Mouse (Mus musculus): Measurements from ENCODE around the gene Whrn. TPM values are rescaled to one million over a fixed set of nuclear protein-coding genes. Genes with fewer than 3 reads are reported as not detected.

Gene Whrn
- polyA plus RNA-seq, 1 experiment from 2014 or later, result 1.1 TPM

DNA sequence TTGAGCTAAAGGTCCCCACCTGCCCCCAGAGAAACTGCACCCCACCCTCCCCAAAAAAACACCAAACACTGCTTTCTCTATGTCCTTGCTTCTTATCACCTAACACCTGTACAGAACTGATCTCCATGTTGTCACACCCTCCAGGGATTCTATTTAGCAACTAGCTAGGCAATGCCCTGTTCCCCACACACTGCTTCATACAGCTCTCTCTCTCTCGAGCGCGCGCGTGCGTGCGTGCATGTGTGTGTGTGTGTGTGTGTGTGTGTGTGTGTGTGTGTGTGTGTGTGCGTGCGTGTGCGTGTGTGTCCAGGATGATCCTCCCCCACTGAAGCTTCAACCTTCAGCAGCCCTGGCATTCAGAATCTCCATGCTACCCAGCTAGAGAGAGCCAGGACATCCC is 93.7 kb downstream of the Whrn start:
- Histone ChIP-seq H3K27me3 (replicated peaks) (no peaks in the 10 kb centered on the region), H3K9ac (peak overlapping the region; percentile 42; the same call in 1 of the 2 replicates), H3K4me2 (peak overlapping the region; percentile 51), H3K4me1 (peaks cover 87% of the 10 kb centered on the region), H3K4me3 (peak overlapping the region; percentile 38), H3K9me3 (replicated peaks) (no peaks in the 10 kb centered on the region), H3K27ac (peak overlapping the region; percentile 43; the same call in 1 of the 2 replicates), H3K36me3 (peaks cover 10% of the 10 kb centered on the region; the same call in 1 of the 2 replicates)
- 61% methylated on average over 10 of the region's 10 CpGs for WGBS (ENCODE audit: insufficient replicate concordance)
- peak; percentile 62 for ATAC-seq

DNA sequence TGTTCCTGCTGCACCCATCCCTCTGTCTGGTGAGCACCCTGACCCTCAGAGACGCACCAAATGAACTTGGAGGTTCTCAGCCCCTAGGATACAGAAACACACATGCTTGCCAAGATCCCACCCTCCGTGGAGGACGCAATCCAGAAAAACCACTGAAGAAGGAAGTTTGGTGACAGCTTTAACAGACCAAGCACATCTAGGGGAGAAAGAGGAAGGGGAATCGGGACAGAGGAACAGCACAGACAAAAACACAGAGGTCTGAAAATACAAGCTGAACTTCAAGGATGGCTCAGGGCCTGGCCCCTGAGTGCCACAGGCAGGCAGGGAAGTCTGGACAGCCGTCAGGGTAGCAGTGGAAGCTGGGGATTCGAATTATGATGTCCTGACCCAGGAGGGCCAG is 94.2 kb downstream of the Whrn start:
- H3K4me1 ChIP-seq, result peaks cover 83% of the 10 kb centered on the region
- no peak overlapping the region for H3K9ac ChIP-seq
- peaks cover 10% of the 10 kb centered on the region; the same call in 1 of the 2 replicates for H3K36me3 ChIP-seq
- H3K9me3 ChIP-seq (replicated peaks), result no peaks in the 10 kb centered on the region
- ATAC-seq, result no peak
- no peaks in the 10 kb centered on the region for H3K27me3 ChIP-seq (replicated peaks)
- H3K4me3 ChIP-seq, result no peak overlapping the region
- H3K27ac ChIP-seq, result peak overlapping the region; percentile 61
- H3K4me2 ChIP-seq, result peak overlapping the region; percentile 51
- 33% methylated on average over 6 of the region's 6 CpGs for WGBS (ENCODE audit: insufficient replicate concordance)

DNA sequence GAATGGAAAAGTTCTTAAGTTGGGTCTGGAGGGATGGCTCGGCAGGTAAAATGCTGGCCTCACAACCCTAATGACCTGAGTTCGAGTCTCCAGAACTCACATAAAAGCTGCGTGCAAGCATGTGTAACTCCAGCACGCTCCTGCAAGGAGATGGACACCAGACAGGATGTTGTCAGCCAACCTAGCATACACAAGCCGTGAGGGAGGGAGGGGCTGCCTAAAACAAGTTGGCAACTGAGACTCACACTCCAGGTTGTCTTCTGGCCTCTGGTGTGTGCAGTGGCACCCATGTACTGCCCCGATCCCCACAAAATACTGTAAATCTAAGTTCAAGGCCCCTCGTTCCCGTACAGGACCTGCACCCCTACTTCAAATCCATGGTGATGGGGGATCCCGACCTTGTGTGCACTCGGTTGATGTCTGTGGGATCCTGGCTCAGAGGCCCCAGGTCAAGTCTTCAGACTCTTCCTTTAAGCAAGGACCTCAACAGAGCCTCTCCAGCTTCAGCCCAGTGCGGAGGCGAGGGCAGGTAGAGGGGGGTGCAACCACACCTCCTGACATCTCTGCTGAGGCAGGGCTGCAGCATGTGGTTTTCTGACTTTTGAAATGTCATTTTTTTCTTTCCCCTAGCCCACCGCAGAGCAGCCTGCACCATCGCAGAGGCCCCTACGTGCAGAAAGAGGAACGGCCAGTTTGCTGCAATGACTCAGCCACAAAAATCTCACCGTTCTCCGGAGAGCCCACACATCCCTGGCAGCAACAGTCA is 95.1 kb downstream of the Whrn start:
- 47% methylated on average over 18 of the region's 18 CpGs for WGBS (ENCODE audit: insufficient replicate concordance)
- peak overlapping the region; percentile 51 for H3K4me2 ChIP-seq
- no peak overlapping the region for H3K9ac ChIP-seq
- H3K36me3 ChIP-seq, result peaks cover 10% of the 10 kb centered on the region; the same call in 1 of the 2 replicates
- ATAC-seq, result no peak
- H3K4me3 ChIP-seq, result no peak overlapping the region
- peaks cover 74% of the 10 kb centered on the region for H3K4me1 ChIP-seq
- no peaks in the 10 kb centered on the region for H3K9me3 ChIP-seq (replicated peaks)
- H3K27ac ChIP-seq, result peak overlapping the region; percentile 61; the same call in 1 of the 2 replicates
- H3K27me3 ChIP-seq (replicated peaks), result no peaks in the 10 kb centered on the region

DNA sequence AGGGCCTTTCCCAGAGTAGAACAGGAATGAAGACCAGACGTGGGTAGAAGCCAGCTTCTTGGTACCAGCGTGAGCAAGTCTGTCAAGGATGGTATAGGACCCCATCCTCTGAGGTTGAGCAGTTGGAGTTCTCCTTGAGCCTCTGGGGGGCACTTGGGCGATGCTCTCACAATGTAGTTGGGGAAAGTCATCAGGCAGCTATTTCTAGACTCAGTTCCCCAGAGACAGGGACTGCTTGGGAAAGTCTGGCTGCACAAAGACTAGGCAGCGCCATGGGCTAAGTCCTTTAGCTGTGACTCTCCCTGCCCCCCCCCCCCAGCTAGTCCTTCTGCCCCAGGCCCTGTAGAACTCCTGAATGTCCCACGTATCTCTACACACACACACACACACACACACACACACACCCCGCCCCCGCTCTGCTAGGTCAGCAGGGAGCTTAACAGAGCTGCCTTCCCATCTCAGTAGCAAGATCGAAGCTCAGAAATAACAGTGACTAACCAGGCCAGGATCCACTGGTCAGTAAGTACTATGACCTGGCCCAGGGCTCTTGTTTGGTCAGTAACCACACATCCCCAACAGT is 96.0 kb downstream of the Whrn start:
- WGBS (ENCODE audit: insufficient replicate concordance), result 53% methylated on average over 8 of the region's 8 CpGs
- 0 out of 2 replicates have a peak overlapping the region, but pooled peaks have one; percentile 4 for H3K4me3 ChIP-seq
- H3K36me3 ChIP-seq, result peaks cover 17% of the 10 kb centered on the region
- H3K4me2 ChIP-seq, result peak overlapping the region; percentile 31
- H3K9ac ChIP-seq, result no peak overlapping the region; the same call in 1 of the 2 replicates
- no peaks in the 10 kb centered on the region for H3K27me3 ChIP-seq (replicated peaks)
- no peaks in the 10 kb centered on the region for H3K9me3 ChIP-seq (replicated peaks)
- no peak for ATAC-seq
- peak overlapping the region; percentile 59 for H3K27ac ChIP-seq
- peaks cover 64% of the 10 kb centered on the region for H3K4me1 ChIP-seq

DNA sequence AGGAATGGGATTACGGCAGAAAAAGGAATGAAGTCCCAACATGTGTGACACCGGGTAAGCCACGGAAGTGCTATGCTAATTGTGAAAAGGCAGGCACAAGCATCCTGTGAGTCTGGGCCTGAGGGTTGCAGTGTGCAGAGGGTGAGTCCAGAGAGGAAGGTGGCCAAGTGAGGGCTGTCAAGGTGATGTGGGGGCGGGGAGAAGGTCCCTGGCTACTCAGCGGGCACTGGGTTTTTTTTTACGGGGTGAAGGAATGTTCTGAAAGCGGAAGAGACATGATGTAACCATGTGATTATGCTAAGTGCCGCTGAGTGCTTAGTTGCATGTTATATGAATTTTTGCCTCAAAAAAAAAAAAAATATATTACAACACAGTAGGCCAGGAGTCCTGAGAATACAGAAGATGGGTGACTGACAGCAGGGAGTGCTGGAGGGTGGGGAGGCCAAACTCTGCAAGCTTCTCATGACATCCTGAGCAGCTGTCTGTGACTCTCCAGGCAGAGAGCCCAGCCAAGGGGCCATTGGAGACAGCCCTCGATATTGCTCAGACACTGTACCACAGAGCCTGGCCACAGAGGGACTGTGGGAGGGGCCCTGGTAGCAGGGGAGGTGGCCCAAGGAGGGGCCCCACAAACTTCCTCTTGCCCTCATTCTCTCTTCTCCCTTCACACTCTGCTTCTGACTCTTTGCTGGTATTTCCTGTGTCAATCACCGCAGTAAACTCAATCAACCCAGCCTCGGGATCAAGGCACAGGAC is 96.8 kb downstream of the Whrn start:
- Histone ChIP-seq H3K4me2 (peak overlapping the region; percentile 31), H3K9ac (no peak overlapping the region; the same call in 1 of the 2 replicates), H3K27me3 (replicated peaks) (no peaks in the 10 kb centered on the region), H3K4me3 (0 out of 2 replicates have a peak overlapping the region, but pooled peaks have one; percentile 4), H3K27ac (peak overlapping the region; percentile 59), H3K36me3 (peaks cover 25% of the 10 kb centered on the region), H3K9me3 (replicated peaks) (no peaks in the 10 kb centered on the region), H3K4me1 (peaks cover 57% of the 10 kb centered on the region)
- 45% methylated on average over 11 of the region's 11 CpGs for WGBS (ENCODE audit: insufficient replicate concordance)
- ATAC-seq, result peak; percentile 42; the same call in 1 of the 2 replicates

DNA sequence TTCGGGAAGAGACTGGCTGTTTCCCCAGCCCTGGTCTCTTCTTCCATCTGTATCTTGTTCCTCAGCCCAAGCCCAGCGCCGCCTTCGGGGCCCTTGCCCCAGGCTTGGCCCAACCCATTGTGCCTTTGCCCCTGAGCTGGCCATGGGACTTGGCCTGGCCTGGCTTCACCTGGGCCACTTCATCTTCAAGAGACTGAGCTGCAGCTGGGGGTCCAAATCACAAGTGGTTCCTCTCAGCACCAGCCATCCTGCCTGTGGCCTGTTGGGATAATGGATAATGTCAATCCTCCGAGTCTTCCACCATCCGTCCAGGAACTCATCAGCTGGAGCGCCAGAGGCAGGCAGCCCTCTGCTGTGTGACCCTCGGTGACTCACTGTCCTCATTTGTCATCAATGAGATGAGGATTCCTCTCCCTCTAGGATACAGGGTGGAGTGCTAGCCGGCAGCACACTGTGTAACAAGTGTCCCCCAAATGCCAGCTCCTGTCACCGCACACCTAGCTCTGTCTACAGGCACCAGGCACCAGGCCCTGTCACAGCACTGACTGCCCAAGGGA is 97.7 kb downstream of the Whrn start:
- WGBS (ENCODE audit: insufficient replicate concordance), result 84% methylated on average over 10 of the region's 10 CpGs
- no peaks in the 10 kb centered on the region for H3K27me3 ChIP-seq (replicated peaks)
- H3K4me3 ChIP-seq, result no peak overlapping the region
- no peak overlapping the region for H3K27ac ChIP-seq
- no peak overlapping the region for H3K4me2 ChIP-seq
- ATAC-seq, result no peak
- H3K36me3 ChIP-seq, result peaks cover 31% of the 10 kb centered on the region
- no peak overlapping the region for H3K9ac ChIP-seq
- peaks cover 47% of the 10 kb centered on the region for H3K4me1 ChIP-seq
- no peaks in the 10 kb centered on the region for H3K9me3 ChIP-seq (replicated peaks)

DNA sequence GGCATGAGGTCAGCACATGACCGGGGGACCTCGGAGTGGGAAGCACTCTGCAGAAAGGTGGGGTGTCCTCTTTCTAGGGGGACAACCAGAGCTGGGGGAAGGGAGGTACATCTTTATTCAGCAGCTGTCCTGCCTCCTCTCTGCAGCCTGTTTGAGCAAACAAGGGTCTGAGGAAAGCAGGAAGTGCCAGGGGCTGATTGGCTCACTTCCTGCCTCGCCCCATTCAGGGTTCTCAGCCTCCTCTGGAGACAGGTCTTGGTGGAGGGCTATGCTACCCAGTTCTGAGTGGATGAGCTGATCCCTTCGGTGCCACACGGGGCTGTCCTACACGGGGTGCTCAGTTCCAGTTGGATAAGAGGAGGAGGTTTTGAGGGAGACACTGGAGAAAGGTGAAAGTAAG is 104.5 kb downstream of the Whrn start:
- Histone ChIP-seq H3K36me3 (peaks cover 40% of the 10 kb centered on the region), H3K27ac (no peak overlapping the region), H3K9ac (no peak overlapping the region), H3K9me3 (replicated peaks) (no peaks in the 10 kb centered on the region), H3K4me2 (no peak overlapping the region), H3K27me3 (replicated peaks) (no peaks in the 10 kb centered on the region), H3K4me1 (peaks cover 35% of the 10 kb centered on the region), H3K4me3 (no peak overlapping the region)
- no peak for ATAC-seq
- WGBS (ENCODE audit: insufficient replicate concordance), result 61% methylated on average over 6 of the region's 6 CpGs

DNA sequence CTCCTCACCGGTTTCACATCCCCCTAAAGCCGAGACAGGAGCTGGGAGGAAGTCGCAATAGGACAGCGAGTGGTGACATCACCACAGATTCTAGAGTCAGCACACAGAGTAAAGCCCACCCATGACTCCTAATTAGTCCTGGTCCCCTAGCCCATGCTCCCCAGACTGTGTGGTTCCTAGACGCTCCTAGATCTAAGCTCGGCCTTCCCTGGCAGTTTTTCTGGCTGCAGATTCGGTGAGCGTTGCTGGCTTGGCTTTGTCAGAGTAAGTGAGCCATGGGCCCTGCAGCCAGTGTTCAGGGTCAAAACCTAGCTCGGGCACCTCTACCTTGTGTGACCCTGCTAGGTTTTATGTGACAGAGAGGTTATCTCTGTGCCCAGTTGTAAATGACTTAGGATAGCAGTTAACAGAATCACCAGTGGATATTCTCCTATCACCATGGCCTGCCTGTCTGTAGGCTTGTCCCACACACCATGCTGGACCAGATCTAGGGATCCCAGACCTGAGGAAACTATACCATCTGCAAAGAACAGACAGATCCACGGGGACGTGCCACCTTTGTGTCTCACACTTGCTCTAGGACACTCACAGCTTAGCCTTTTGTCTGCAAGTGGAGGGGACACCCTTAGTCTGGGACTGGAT is 105.8 kb downstream of the Whrn start:
- H3K9me3 ChIP-seq (replicated peaks), result no peaks in the 10 kb centered on the region
- H3K36me3 ChIP-seq, result peaks cover 46% of the 10 kb centered on the region
- no peak overlapping the region for H3K4me2 ChIP-seq
- H3K4me3 ChIP-seq, result no peak overlapping the region
- H3K9ac ChIP-seq, result no peak overlapping the region
- H3K27me3 ChIP-seq (replicated peaks), result no peaks in the 10 kb centered on the region
- H3K27ac ChIP-seq, result no peak overlapping the region
- ATAC-seq, result peak; percentile 61
- 61% methylated on average over 11 of the region's 11 CpGs for WGBS (ENCODE audit: insufficient replicate concordance)
- peaks cover 47% of the 10 kb centered on the region for H3K4me1 ChIP-seq

DNA sequence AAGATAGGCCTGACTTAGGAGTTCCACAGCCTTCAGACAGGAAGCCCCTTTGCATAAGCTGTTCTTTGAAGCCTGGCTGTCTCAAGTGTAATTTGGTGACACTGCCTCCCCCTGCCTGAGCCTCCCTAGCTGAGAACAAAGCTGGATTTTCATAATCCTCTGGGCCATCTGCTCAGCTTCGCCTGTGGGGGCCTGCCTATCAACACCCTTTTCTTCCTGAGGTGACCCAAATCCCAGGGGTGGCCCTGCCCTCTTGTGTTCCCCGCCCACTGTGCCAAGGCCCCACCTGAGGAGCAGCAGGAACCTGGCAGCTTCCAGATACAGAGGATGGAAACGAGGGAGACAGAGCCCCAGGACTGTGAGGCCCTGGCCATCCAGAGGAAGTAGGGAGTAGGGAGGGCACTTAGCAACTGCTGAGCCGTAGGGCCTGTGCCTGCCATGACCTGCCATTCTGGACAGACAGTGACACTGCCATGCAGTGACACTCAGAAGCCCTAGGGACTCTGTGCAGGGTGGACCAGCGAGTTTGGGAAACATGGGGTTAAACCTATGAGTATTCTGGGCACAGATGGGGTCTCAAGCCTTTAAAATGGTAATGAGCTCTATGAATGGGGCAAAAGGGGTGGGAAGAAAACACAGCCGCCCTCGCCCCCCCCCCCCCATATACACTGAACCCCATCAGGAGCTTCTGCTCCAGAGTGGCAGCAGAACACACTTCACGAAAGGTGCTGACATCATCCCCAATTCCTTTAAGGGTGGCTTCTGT is 106.5 kb downstream of the Whrn start:
- Histone ChIP-seq H3K36me3 (peaks cover 40% of the 10 kb centered on the region), H3K9me3 (replicated peaks) (no peaks in the 10 kb centered on the region), H3K27ac (peak overlapping the region; percentile 42; the same call in 1 of the 2 replicates), H3K4me3 (no peak overlapping the region), H3K4me2 (no peak overlapping the region), H3K9ac (peak overlapping the region; percentile 43), H3K4me1 (peaks cover 50% of the 10 kb centered on the region), H3K27me3 (replicated peaks) (no peaks in the 10 kb centered on the region)
- 52% methylated on average over 8 of the region's 8 CpGs for WGBS (ENCODE audit: insufficient replicate concordance)
- ATAC-seq, result peak; percentile 21; the same call in 1 of the 2 replicates

DNA sequence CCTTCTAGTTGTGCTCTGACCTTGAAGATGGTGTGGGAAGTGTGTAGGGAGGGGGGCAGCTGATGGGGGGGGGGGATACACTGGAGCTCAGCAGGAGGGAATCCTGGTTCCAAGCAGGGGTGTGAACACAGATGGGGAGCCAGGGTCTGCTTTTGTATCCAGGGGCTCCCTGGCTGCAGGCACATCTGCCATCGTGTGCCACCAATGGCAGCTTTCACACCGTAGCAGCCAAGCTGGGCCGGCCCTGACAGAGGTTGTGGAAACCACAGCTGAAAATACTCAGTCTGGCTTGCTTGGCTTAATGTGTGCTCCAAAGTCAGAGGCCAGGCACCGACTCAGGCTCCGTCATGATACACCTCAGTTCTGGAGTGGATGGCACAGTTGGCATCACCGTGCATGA is 107.8 kb downstream of the Whrn start:
- Histone ChIP-seq H3K4me2 (no peak overlapping the region), H3K9me3 (replicated peaks) (no peaks in the 10 kb centered on the region), H3K4me1 (peaks cover 63% of the 10 kb centered on the region), H3K4me3 (no peak overlapping the region), H3K27me3 (replicated peaks) (no peaks in the 10 kb centered on the region), H3K9ac (no peak overlapping the region), H3K36me3 (peaks cover 37% of the 10 kb centered on the region; the same call in 1 of the 2 replicates), H3K27ac (no peak overlapping the region)
- WGBS (ENCODE audit: insufficient replicate concordance), result 84% methylated on average over 6 of the region's 6 CpGs
- no peak for ATAC-seq

All from liver, embryonic 12.5 days (tissue).